Mouse (Mus musculus): Measurements from ENCODE around the gene Dera. TPM values are rescaled to one million over a fixed set of nuclear protein-coding genes. Genes with fewer than 3 reads are reported as not detected.

The Dera gene
- polyA plus RNA-seq, 1 experiment from 2014 or later, result 12.0 TPM

DNA sequence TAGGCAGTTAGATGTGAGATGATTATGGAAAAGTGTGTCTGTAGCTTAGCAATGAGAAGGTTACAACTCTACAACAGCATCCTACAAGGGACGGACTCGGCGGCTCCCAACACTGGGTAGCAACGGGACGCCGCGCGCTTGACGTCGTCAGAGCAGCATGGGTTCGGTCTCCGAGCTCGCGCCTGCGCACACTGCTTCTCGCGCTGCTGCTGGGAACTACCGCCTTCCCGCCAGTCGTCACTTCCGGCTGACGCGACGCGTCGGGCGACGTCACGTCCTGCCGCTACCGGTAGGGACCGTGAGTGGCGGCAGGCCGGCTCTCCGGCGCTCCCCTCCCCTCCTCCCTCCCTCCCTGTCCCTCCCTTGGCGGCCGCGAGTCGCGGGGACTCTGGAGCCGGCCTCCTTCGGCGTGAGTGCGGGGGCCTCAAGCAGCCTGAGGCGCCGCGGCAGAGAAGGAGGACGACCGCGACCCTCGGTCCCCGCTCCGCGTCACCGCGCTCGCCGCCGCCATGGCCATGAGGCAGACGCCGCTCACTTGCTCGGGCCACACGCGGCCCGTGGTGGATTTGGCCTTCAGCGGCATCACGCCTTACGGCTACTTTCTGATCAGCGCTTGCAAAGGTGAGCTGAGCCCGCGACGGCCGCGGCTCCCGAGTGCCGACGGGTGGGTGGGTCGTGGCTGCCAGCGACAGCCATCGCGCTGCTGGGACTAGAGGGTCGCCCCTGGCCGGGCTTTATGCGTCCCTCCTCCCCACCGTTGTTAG lies 19.3 kb upstream of the Dera start, which contains the start of gene Strap:
Gene Strap (plus strand): TSS at position 233 of the 764 bp plus-strand sequence.
- Histone ChIP-seq H3K4me1 (peaks cover 22% of the 10 kb centered on the region), H3K36me3 (peaks cover 14% of the 10 kb centered on the region), H3K9ac (replicated peaks) (peak within 1 kb of the TSS; percentile 80), H3K27ac (replicated peaks) (peak within 1 kb of the TSS; percentile 84), H3K4me2 (peak within 1 kb of the TSS; percentile 73), H3K4me3 (replicated peaks) (peak within 1 kb of the TSS; percentile 82), H3K9me3 (replicated peaks) (no peaks in the 10 kb centered on the region), H3K27me3 (replicated peaks) (0 out of 2 replicates have a peak, but pooled peaks cover 3% of the 10 kb centered on the region)
- 0% methylated on average over 70 of the region's 86 CpGs for WGBS
- peak; percentile 98 for ATAC-seq (ENCODE audit: low FRiP score)

DNA sequence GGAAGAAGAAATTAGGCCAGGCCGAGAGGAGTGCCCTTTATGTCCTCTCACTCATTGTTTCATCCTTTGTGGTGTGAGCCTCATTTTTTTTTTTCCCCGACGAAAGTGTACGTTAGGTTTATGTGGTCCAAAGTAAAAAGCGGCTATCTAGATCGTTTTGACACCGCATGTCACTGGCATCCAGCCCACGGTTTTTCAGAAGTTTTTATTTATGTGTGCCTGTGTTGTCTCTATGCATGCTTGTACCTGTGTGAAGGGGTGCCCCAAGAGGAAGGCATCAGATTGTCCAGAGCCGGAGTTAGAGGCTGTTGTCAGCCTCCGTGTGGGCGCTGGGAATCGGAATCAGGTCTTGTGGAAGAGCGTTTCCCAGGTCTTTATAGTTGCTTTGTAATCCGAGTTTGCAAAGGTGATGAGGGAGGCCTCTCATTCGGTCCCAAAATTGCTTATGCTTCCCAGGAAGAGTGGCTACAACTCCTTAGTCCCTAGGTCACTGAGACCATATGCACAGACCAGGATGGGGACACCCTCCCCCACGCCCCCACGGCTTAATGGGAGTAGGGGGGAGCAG lies 18.6 kb upstream of the Dera start:
- Histone ChIP-seq H3K27me3 (replicated peaks) (0 out of 2 replicates have a peak, but pooled peaks cover 3% of the 10 kb centered on the region), H3K4me3 (replicated peaks) (peak overlapping the region; percentile 82), H3K27ac (replicated peaks) (peak overlapping the region; percentile 84), H3K4me1 (peaks cover 22% of the 10 kb centered on the region), H3K9ac (replicated peaks) (peak overlapping the region; percentile 80), H3K4me2 (peak overlapping the region; percentile 73), H3K9me3 (replicated peaks) (no peaks in the 10 kb centered on the region), H3K36me3 (peaks cover 21% of the 10 kb centered on the region)
- no peak for ATAC-seq (ENCODE audit: low FRiP score)
- WGBS, result 11% methylated on average over 17 of the region's 17 CpGs

DNA sequence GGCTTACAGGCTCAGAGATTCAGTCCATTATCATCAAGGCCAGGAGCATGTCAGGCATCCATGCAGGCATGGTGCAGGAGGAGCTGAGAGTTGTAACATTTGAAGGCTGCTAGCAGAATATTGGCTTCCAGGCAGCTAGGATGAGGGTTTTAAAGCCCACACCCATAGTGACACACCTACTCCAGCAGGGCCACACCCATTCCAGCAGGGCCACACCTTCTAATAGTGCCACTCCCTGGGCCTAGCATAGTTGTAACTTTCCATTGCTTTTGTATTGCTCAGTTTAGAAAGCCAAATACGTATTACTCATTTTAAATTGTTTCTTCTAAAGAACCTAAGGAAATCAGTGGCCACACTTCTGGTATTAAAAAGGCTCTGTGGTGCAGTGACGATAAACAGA lies 13.4 kb upstream of the Dera start:
- Histone ChIP-seq H3K4me2 (no peak overlapping the region), H3K4me1 (peaks cover 15% of the 10 kb centered on the region), H3K36me3 (peaks cover 68% of the 10 kb centered on the region), H3K9me3 (replicated peaks) (no peaks in the 10 kb centered on the region), H3K4me3 (replicated peaks) (no peak overlapping the region), H3K9ac (replicated peaks) (no peak overlapping the region), H3K27ac (replicated peaks) (no peak overlapping the region), H3K27me3 (replicated peaks) (no peaks in the 10 kb centered on the region)
- ATAC-seq (ENCODE audit: low FRiP score), result no peak
- 94% methylated on average over 2 of the region's 2 CpGs for WGBS

DNA sequence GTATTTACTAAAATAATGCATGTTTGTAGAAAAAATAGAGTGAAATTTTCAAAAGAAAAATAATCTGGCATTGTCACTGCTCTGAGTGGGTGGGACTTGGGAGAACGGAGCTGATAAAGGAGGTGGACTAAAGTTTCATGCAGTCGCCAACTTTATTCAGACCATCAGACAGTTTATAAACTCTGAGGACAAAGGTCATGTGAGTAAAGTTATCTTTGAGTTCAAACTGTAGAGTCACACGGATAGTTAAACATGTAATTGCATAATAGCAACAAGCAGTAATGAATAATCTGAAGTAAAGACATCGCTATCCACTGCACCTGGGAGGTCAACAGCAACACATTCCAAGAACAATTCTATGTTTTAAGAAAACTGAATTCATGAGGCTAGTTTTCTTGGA lies 9.6 kb upstream of the Dera start:
- peaks cover 79% of the 10 kb centered on the region for H3K36me3 ChIP-seq
- no peaks in the 10 kb centered on the region for H3K4me1 ChIP-seq
- ATAC-seq (ENCODE audit: low FRiP score), result no peak
- 92% methylated on average over 4 of the region's 4 CpGs for WGBS
- H3K27me3 ChIP-seq (replicated peaks), result no peaks in the 10 kb centered on the region
- H3K9me3 ChIP-seq (replicated peaks), result no peaks in the 10 kb centered on the region
- no peak overlapping the region for H3K4me2 ChIP-seq
- H3K27ac ChIP-seq (replicated peaks), result no peak overlapping the region
- no peak overlapping the region for H3K4me3 ChIP-seq (replicated peaks)
- no peak overlapping the region for H3K9ac ChIP-seq (replicated peaks)

DNA sequence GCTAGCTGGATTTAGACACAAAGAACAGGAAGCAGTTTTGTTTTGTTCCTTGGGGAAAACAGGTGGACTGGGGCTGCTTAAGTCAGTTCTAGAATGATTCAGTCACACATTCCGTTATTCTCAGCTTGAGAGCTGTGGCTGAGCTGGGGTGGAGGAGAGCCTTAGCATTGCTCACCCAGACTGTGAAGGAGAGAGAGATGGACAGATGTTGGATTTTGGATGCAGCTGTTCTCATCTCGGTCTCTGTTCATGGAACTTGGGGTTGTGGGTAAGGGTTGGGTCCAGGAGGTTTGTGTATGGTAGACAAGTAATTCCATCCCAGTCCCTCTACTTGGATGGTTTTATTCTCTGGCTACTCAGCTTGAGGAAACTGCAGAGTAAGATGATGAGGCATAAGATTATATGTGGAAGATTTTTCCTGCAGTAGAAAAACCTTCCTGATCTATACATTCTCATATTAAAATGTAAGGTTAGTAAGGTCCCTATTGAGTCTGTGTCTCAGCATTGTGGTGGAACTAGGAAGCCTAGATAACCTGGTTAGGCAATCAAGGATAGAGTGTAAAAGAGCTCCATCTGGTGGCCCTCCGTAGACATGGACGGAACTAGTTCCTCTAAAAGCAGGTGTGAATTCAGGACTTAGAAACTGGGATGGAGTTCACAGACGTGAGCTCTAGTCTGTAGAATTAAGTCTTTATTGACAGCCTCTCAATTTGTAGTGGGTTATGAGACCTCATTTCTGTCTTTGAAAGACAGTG lies 7.0 kb upstream of the Dera start:
- H3K36me3 ChIP-seq, result peaks cover 73% of the 10 kb centered on the region
- H3K9me3 ChIP-seq (replicated peaks), result no peaks in the 10 kb centered on the region
- no peaks in the 10 kb centered on the region for H3K4me1 ChIP-seq
- H3K27ac ChIP-seq (replicated peaks), result no peak overlapping the region
- ATAC-seq (ENCODE audit: low FRiP score), result no peak
- no peak overlapping the region for H3K4me3 ChIP-seq (replicated peaks)
- H3K27me3 ChIP-seq (replicated peaks), result no peaks in the 10 kb centered on the region
- H3K9ac ChIP-seq (replicated peaks), result no peak overlapping the region
- H3K4me2 ChIP-seq, result no peak overlapping the region
- 83% methylated on average over 5 of the region's 5 CpGs for WGBS

DNA sequence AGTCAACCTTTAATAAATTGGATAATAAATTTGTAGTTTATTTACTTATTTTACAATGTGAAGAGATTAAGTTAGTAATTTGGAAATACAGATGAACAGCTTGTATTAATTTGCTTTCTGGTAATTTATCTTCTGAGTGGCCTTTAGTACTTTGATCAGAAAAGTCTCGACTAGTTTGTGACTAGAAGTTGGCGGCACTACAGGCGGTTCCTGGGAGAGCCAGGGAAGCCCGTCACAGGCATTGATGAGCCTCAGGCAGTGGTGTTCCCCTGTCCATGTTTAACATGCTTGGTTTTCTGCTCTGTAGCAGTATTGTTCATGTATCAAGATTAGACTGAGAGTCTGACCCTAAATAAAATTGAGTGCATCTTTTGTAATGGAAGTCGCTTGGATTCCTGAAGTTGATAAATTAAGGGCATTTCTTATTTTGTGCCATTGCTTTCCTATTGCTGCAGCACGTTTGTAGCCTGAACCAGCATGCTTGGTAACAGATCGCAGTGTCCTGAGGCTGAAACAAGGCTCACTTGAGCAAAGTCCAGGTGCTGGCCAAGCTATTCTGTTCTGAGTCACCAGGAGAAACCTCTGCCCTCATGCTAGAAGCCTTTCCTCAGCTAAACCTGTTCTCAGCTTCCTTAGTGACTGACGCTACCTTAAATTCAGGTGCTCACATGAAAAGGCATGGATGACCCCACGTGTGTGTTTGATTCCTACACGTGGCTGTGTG lies 2.6 kb upstream of the Dera start:
- WGBS, result 89% methylated on average over 10 of the region's 10 CpGs
- no peak for ATAC-seq (ENCODE audit: low FRiP score)
- peaks cover 6% of the 10 kb centered on the region; the same call in 1 of the 2 replicates for H3K4me1 ChIP-seq
- no peaks in the 10 kb centered on the region for H3K27me3 ChIP-seq (replicated peaks)
- no peak overlapping the region for H3K4me2 ChIP-seq
- H3K9me3 ChIP-seq (replicated peaks), result no peaks in the 10 kb centered on the region
- no peak overlapping the region for H3K27ac ChIP-seq (replicated peaks)
- no peak overlapping the region for H3K4me3 ChIP-seq (replicated peaks)
- H3K9ac ChIP-seq (replicated peaks), result no peak overlapping the region
- peaks cover 42% of the 10 kb centered on the region for H3K36me3 ChIP-seq

DNA sequence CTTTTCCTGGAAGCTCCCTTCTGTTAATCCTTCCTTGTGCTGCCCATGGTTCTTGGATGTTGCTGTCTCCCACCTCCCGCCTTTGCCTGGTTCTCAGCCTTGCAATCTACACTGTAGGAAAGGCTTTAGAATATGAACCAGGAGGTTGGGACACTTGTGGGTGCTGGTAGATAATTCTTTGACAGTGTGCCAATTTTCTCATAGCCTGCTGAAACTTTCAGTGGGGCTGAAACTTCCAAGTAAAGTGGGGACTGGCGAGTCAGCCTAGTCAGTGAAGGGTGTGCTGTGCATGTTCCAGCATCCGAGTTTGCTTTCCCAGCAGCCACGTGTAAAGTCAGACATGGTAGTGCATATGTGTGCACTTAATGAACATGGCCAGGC lies 2.1 kb upstream of the Dera start:
- H3K27ac ChIP-seq (replicated peaks), result no peak overlapping the region
- no peak for ATAC-seq (ENCODE audit: low FRiP score)
- no peak overlapping the region for H3K9ac ChIP-seq (replicated peaks)
- peaks cover 6% of the 10 kb centered on the region; the same call in 1 of the 2 replicates for H3K4me1 ChIP-seq
- H3K27me3 ChIP-seq (replicated peaks), result no peaks in the 10 kb centered on the region
- no peak overlapping the region for H3K4me3 ChIP-seq (replicated peaks)
- H3K36me3 ChIP-seq, result peaks cover 40% of the 10 kb centered on the region
- H3K9me3 ChIP-seq (replicated peaks), result no peaks in the 10 kb centered on the region
- H3K4me2 ChIP-seq, result no peak overlapping the region
- WGBS, result 87% methylated on average over 4 of the region's 4 CpGs

DNA sequence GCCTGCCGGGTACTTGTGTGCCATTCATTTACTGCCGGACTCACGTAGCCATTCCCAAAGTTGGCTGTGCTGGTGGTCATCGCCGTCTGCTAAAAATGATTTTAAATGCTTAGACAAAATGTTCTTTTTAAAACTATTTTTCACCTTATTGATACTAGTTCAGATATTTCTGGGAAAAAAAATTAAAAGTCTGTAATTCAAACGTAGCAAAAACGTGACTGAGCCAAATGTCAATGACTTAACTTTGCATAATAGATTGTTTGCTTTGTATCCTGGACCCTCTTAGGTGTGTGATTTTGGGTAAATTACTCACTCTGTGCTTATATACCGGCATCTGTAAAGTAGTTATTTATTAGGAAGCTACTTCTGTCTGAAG lies 499 bp downstream of the Dera start:
- no peak for ATAC-seq (ENCODE audit: low FRiP score)

DNA sequence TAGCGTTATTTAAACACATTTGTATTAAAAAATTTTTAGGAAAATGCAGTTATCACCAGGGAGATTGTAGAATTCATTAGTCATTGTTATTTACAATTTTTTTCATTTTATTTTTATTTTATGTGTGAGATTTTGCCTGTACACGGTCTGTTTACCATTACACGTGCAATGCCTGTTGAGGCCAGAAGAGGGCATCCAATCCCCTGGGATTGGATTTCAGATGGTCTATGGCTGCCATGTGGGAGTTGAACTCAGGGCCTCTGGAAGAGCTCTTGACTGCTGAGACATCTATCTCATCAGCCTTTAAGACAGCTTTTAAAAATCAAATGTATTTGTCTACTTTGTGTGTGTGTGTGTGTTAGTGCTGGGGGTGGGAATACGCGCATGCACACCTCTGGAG lies 2.0 kb downstream of the Dera start:
- Histone ChIP-seq H3K4me2 (no peak overlapping the region), H3K9me3 (replicated peaks) (no peaks in the 10 kb centered on the region), H3K36me3 (peaks cover 12% of the 10 kb centered on the region), H3K9ac (replicated peaks) (no peak overlapping the region), H3K27me3 (replicated peaks) (no peaks in the 10 kb centered on the region), H3K4me3 (replicated peaks) (no peak overlapping the region), H3K4me1 (peaks cover 6% of the 10 kb centered on the region; the same call in 1 of the 2 replicates), H3K27ac (replicated peaks) (no peak overlapping the region)
- 66% methylated on average over 5 of the region's 5 CpGs for WGBS
- ATAC-seq (ENCODE audit: low FRiP score), result no peak

More for the DNA sequence above, 499 bp downstream of the Dera start:
- no peak overlapping the region for H3K27ac ChIP-seq (replicated peaks)
- H3K4me2 ChIP-seq, result peak overlapping the region; percentile 83
- H3K4me1 ChIP-seq, result peaks cover 6% of the 10 kb centered on the region; the same call in 1 of the 2 replicates
- no peaks in the 10 kb centered on the region for H3K27me3 ChIP-seq (replicated peaks)
- peaks cover 20% of the 10 kb centered on the region for H3K36me3 ChIP-seq
- 5% methylated on average over 8 of the region's 8 CpGs for WGBS
- peak overlapping the region; percentile 48 for H3K9ac ChIP-seq (replicated peaks)
- peak overlapping the region; percentile 55 for H3K4me3 ChIP-seq (replicated peaks)
- no peaks in the 10 kb centered on the region for H3K9me3 ChIP-seq (replicated peaks)

DNA sequence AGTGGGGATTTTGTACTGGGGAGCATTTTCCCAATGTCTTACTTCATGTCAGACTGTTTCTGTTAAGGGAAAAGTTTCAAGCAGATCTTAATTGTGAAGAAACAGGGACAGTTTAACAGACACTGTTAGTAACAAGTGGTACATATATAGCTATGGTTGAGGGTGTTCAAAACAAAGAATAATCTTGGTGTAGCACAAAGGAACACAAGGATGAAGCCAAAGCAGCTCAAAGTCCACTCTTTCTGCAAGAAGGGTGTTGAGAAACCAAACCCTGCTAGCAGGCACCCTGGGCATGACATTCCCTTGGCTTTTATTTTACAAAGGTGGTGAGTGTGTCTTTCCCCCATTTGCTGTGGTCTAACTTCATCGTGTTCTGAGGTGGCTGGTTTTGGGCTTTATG lies 3.5 kb downstream of the Dera start:
- Histone ChIP-seq H3K27ac (replicated peaks) (no peak overlapping the region), H3K36me3 (no peaks in the 10 kb centered on the region), H3K9me3 (replicated peaks) (no peaks in the 10 kb centered on the region), H3K27me3 (replicated peaks) (no peaks in the 10 kb centered on the region), H3K4me1 (peaks cover 6% of the 10 kb centered on the region; the same call in 1 of the 2 replicates), H3K4me3 (replicated peaks) (no peak overlapping the region), H3K4me2 (no peak overlapping the region), H3K9ac (replicated peaks) (no peak overlapping the region)
- 100% methylated on average over 1 of the region's 1 CpGs for WGBS
- no peak for ATAC-seq (ENCODE audit: low FRiP score)

DNA sequence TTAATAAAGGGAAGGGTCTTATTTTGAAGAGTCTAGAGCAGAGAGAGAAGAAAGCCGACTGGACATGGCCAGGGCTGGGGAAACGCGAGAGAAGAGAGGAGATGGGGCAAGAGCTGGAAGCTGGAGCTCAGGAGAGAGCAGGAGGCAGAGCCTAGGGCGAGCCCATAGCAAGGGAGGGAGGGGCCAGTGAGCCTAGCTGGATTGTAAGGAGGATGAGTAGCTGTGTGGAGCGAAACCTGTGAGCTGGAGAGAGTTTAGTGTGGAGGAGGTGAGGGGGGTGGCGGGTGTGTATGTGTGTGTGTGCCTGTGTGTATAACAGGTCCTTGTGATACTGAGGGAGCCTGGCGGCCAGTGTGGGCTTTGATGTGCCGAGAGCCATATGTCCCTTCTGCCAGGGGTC lies 5.3 kb downstream of the Dera start:
- Histone ChIP-seq H3K4me1 (no peaks in the 10 kb centered on the region; the same call in 1 of the 2 replicates), H3K9ac (replicated peaks) (no peak overlapping the region), H3K27me3 (replicated peaks) (no peaks in the 10 kb centered on the region), H3K9me3 (replicated peaks) (no peaks in the 10 kb centered on the region), H3K36me3 (no peaks in the 10 kb centered on the region), H3K4me2 (no peak overlapping the region), H3K27ac (replicated peaks) (no peak overlapping the region), H3K4me3 (replicated peaks) (no peak overlapping the region)
- WGBS, result 51% methylated on average over 8 of the region's 8 CpGs
- ATAC-seq (ENCODE audit: low FRiP score), result no peak

Measured in neural tube, embryonic 15.5 days (tissue).